ENCODE assay signal across 11 mouse cellular contexts in genomic region chr10:60691671-60692390, GRCm38 (mm10). TPM values are rescaled to one million over a fixed set of nuclear protein-coding genes. Genes with fewer than 3 reads are reported as not detected.
DNase-seq lines count a peak whose midpoint lies in the region; ATAC-seq and TF ChIP-seq lines count a peak whose summit lies in the region.
"Had no signal": no experiment of that assay in that cellular context is flagged by ENCODE, and none has a peak within 500 bp of the region (broad histone marks: within the 10 kb centered on the region; RNA-seq: fewer than 3 reads in every experiment).

No protein-coding gene starts in this region.

- H3K27ac ChIP-seq in hindbrain, embryonic 13.5 days: no peak overlapping the region
- H3K27ac ChIP-seq in hindbrain, embryonic 10.5 days: no peak overlapping the region
- no peak overlapping the region for H3K27ac ChIP-seq in hindbrain, postnatal 0 days
- no peak overlapping the region for H3K27ac ChIP-seq in kidney, embryonic 15.5 days
- H3K27ac ChIP-seq: liver, embryonic 13.5 days; macrophage had no signal

- H3K9ac ChIP-seq in hindbrain, embryonic 13.5 days: no peak overlapping the region
- H3K9ac ChIP-seq in hindbrain, postnatal 0 days (replicated peaks; ENCODE audit: low read length): no peak overlapping the region
- no peak overlapping the region for H3K9ac ChIP-seq in kidney, embryonic 15.5 days
- H3K9ac ChIP-seq: liver, embryonic 13.5 days had no signal

- 54% methylated on average over 20 of the region's 20 CpGs for WGBS in hindbrain, embryonic 13.5 days
- 82% methylated on average over 20 of the region's 20 CpGs for WGBS in hindbrain, embryonic 10.5 days
- 50% methylated on average over 20 of the region's 20 CpGs for WGBS in hindbrain, postnatal 0 days
- WGBS in kidney, embryonic 15.5 days: 56% methylated on average over 20 of the region's 20 CpGs

- TF ChIP-seq CTCF in hindbrain, postnatal 0 days (IDR thresholded peaks at IDR 0.05; ENCODE audit: low read depth): no peak

- peaks cover 13% of the 10 kb centered on the region for H3K4me1 ChIP-seq in hindbrain, embryonic 13.5 days (replicated peaks)
- peaks cover 9% of the 10 kb centered on the region for H3K4me1 ChIP-seq in hindbrain, embryonic 10.5 days (replicated peaks)
- 0 out of 2 replicates have a peak, but pooled peaks cover 2% of the 10 kb centered on the region for H3K4me1 ChIP-seq in hindbrain, postnatal 0 days (ENCODE audit: insufficient read depth, low read length)
- H3K4me1 ChIP-seq in kidney, embryonic 15.5 days: peaks cover 13% of the 10 kb centered on the region

- ATAC-seq in hindbrain, embryonic 13.5 days (ENCODE audit: low FRiP score): peak; percentile 23
- no peak for ATAC-seq in hindbrain, postnatal 0 days
- ATAC-seq in kidney, embryonic 15.5 days (replicated peaks; ENCODE audit: low FRiP score): no peak

- H3K4me2 ChIP-seq in hindbrain, embryonic 13.5 days: no peak overlapping the region
- no peak overlapping the region for H3K4me2 ChIP-seq in hindbrain, postnatal 0 days (ENCODE audit: low read depth, low read length)
- H3K4me2 ChIP-seq in kidney, embryonic 15.5 days: no peak overlapping the region
- H3K4me2 ChIP-seq: liver, embryonic 13.5 days had no signal

- no peaks in the 10 kb centered on the region for H3K9me3 ChIP-seq in hindbrain, embryonic 13.5 days
- H3K9me3 ChIP-seq in hindbrain, embryonic 10.5 days: no peaks in the 10 kb centered on the region
- H3K9me3 ChIP-seq in hindbrain, postnatal 0 days (ENCODE audit: low read length): no peaks in the 10 kb centered on the region
- no peaks in the 10 kb centered on the region for H3K9me3 ChIP-seq in kidney, embryonic 15.5 days (replicated peaks)
- H3K9me3 ChIP-seq: liver, embryonic 13.5 days had no signal

- H3K36me3 ChIP-seq in hindbrain, embryonic 13.5 days: no peaks in the 10 kb centered on the region
- H3K36me3 ChIP-seq in hindbrain, embryonic 10.5 days: no peaks in the 10 kb centered on the region
- H3K36me3 ChIP-seq in hindbrain, postnatal 0 days (ENCODE audit: insufficient read depth, low read length): no peaks in the 10 kb centered on the region
- H3K36me3 ChIP-seq in kidney, embryonic 15.5 days: no peaks in the 10 kb centered on the region
- H3K36me3 ChIP-seq: liver, embryonic 13.5 days had no signal

- H3K27me3 ChIP-seq in hindbrain, embryonic 13.5 days: peaks cover 45% of the 10 kb centered on the region
- peaks cover 48% of the 10 kb centered on the region for H3K27me3 ChIP-seq in hindbrain, embryonic 10.5 days (ENCODE audit: insufficient read depth, poor library complexity, severe bottlenecking)
- H3K27me3 ChIP-seq in hindbrain, postnatal 0 days (ENCODE audit: insufficient read depth, low read length): peaks cover 8% of the 10 kb centered on the region; the same call in 1 of the 2 replicates
- H3K27me3 ChIP-seq in kidney, embryonic 15.5 days: peaks cover 48% of the 10 kb centered on the region

- H3K4me3 ChIP-seq in hindbrain, embryonic 13.5 days: no peak overlapping the region
- H3K4me3 ChIP-seq in hindbrain, embryonic 10.5 days: no peak overlapping the region
- H3K4me3 ChIP-seq in hindbrain, postnatal 0 days (ENCODE audit: low read length): no peak overlapping the region
- H3K4me3 ChIP-seq in kidney, embryonic 15.5 days (replicated peaks): no peak overlapping the region
- H3K4me3 ChIP-seq: erythroblast, embryonic 14.5 days; liver, embryonic 13.5 days had no signal

- DNase-seq in hindbrain, embryonic 10.5 days (ENCODE audit: low spot score): no peak
- peak; percentile 48 to 52 for DNase-seq in right cerebral cortex, postnatal 10 days (ENCODE audit: low spot score in 2 of 2)
- no peak for DNase-seq in right cerebral cortex, adult 18-20 months
- DNase-seq in hindbrain, postnatal 0 days (ENCODE audit: low spot score): peak; percentile 52
- DNase-seq in thymus, postnatal 25 days: peak; percentile 81
- DNase-seq in kidney, adult 11 months: no peak
- DNase-seq: liver, embryonic 13.5 days had no signal

RNA-seq across cellular contexts. Expression of gene Cdh23, which starts 4.5 kb away (rescaled TPM):
- 2.0 TPM in 2 replicates for polyA plus RNA-seq in hindbrain, embryonic 13.5 days (2015; fragmentation: Nextera tagmentation; extraction: Ambion mirVana)
- 0.16 and 0.41 TPM in 2 replicates for polyA plus RNA-seq in hindbrain, embryonic 10.5 days (2016; fragmentation: Nextera tagmentation; extraction: Ambion mirVana)
- 20.6 and 31.8 TPM in 2 replicates for total RNA-seq in hindbrain, postnatal 0 days (2014; rRNA removed)
- polyA plus RNA-seq in hindbrain, postnatal 0 days (2015; fragmentation: Nextera tagmentation; extraction: Ambion mirVana): 3.5 and 4.0 TPM in 2 replicates
- polyA plus RNA-seq in kidney, embryonic 15.5 days (2015; fragmentation: Nextera tagmentation; extraction: Ambion mirVana): 0.62 and 0.66 TPM in 2 replicates

Comparison
In these comparisons a context has a peak if more than half of its experiments do, and no peak if none do; other contexts are left out.
1. DNase-seq: peak in right cerebral cortex, postnatal 10 days (2 of 2), hindbrain, postnatal 0 days (single experiment) and thymus, postnatal 25 days (single experiment); none in hindbrain, embryonic 10.5 days (single experiment), right cerebral cortex, adult 18-20 months (single experiment) and kidney, adult 11 months (single experiment).